Mouse (Mus musculus) C2C12 (cell line): Measurements from ENCODE around the gene Selenof.

Source experiments
- CEBPB ChIP-seq: IDR thresholded peaks from one replicate; pipeline ENCODE4 v1.6.1; 2011; ENCODE audit warnings: low read depth, mild to moderate bottlenecking, control low read depth, moderate library complexity
- CTCF ChIP-seq: IDR thresholded peaks from one replicate; pipeline ENCODE4 v1.5.1; 2011; ENCODE audit not compliant: control insufficient read depth, insufficient read depth, insufficient read length
- FOSL1 ChIP-seq: IDR thresholded peaks from one replicate; pipeline ENCODE4 v1.8.0; 2011; ENCODE audit warnings: mild to moderate bottlenecking, low read length; ENCODE audit not compliant: poor library complexity, insufficient read depth, severe bottlenecking
- MAX ChIP-seq: IDR thresholded peaks from one replicate; pipeline ENCODE4 v1.6.1; 2011; ENCODE audit warnings: mild to moderate bottlenecking, control low read depth
- MYOD1 ChIP-seq: IDR thresholded peaks from one replicate; pipeline ENCODE4 v1.6.1; 2011; ENCODE audit warnings: low read depth; ENCODE audit not compliant: control insufficient read depth, insufficient read length
- MYOG ChIP-seq: IDR thresholded peaks from one replicate; pipeline ENCODE4 v1.6.1; 2011; ENCODE audit not compliant: control insufficient read depth, insufficient read length; ENCODE audit errors: extremely low read depth
- USF1 ChIP-seq: IDR thresholded peaks from one replicate; pipeline ENCODE4 v1.6.1; 2011; ENCODE audit warnings: low read depth, mild to moderate bottlenecking, control low read depth, moderate library complexity

GRCm38 (mm10) chr3:144589189-144589890 lies 19.2 kb downstream of the Selenof start:
- no peak for TF ChIP-seq CEBPB
- TF ChIP-seq MAX, result no peak
- no peak for TF ChIP-seq CTCF
- no peak for TF ChIP-seq MYOD1
- no peak for TF ChIP-seq USF1
- TF ChIP-seq MYOG, result no peak
- TF ChIP-seq FOSL1, result no peak
